Mouse (Mus musculus): ENCODE measurements around the gene Tubb5. TPM values are rescaled to one million over a fixed set of nuclear protein-coding genes. Genes with fewer than 3 reads are reported as not detected.

Gene Tubb5
- total RNA-seq, 2 experiments from 2014 or later: 442 to 465 TPM

DNA sequence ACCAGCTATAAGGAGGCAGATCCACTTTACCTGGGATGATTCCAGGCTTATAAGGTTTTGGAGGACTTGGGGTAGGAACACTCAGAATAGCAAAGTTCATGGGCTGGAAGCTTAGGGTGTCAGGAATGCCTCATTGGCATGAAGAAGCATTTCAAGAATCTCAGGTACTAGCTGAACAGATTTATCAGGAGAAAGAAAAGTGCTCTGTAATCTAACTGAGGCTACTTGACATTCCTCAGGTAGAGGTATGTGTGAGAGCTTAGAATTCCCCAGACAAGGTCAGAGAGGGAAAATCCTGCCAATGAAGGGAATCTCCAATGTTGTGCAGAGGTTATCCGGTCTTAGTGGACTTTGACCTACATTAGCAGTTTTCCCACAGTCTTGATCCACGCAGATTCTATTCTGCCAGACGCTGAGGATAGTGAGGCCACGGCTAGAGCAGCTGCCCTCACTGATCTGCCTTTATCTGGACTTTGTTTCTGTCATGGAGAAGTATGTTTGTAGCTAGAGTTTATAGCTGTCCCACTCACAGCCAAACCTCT, 34.2 kb downstream of the Tubb5 start:
- no peak for DNase-seq (ENCODE audit: low spot score in 2 of 2)

DNA sequence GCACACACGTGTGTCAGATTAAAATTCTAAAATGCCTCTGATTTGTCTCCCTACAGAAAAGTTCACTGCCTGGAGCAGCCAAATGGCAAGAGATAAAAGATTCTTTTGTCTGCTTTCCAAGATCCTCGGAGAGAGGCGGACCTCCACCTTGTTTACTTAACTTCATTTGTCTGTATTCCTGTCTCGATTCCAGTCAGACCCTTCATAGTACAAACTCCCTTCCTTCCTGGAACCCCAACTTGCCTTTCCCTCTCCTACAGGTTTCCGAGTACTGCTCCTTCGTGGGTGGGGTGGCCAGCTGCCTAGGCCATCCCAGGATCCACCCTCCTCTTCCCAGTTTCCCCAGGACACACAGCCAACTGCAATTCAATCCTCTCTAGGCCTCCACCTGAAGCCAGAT, 35.1 kb downstream of the Tubb5 start:
- no peak for DNase-seq (ENCODE audit: low spot score in 2 of 2)

DNA sequence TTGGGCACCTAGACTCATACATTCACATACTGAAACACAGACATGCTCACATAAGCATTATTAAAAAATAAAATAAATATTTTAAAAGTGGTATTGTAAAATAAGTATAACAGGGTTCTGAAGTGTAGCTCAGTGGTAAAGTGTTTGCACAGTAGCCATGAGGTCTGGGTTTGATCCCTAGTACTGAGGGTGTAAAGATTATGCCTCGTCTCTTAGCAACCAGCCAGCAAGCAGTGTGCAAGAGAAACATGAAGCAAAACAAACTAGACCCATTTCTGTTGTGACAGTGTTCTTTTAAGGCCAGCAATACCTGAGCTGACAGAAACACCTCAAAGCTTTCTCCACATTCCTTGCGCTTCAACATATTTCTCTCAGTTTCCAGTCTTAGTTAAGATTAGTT, 37.2 kb downstream of the Tubb5 start:
- DNase-seq (ENCODE audit: low spot score in 2 of 2): no peak

DNA sequence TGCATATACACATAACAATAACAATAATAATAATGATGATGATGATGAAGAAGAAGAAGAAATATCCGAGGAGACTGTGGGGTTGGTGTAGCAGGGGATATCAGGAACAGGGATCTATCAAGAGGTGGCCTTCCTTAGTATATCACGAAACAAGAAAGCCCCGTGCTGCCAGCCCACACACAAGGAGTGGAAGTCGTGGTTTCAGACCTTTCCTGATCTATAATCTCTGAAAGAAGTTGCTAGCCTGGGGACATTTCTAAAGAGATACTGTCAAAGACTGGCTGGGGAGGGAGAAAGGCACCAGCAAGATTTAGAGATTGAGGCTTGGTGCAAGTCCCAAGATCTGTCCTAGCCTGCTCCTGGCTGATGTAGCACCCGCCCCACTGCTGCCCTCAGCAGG, 41.3 kb downstream of the Tubb5 start:
- DNase-seq (ENCODE audit: low spot score in 2 of 2): no peak

DNA sequence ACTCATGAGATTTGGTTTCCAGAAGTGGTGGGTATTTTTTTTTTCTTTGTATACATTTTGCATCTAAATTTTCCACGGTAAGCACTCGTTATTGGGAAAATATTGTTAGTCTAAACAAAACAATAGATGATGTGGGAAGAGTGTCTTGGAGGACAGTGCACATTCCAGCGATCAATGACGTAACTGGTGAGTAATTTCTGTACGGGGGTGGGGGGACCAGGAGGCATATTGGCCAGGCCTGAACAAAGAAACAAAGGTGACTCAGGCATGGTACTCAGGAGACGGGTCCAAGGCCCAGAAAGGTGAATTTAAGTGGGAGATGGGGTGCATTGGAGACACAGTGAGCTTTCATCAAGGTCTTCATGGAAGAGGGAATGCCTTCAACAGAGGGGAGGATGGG, 42.5 kb downstream of the Tubb5 start:
- DNase-seq (ENCODE audit: low spot score in 2 of 2): no peak

DNA sequence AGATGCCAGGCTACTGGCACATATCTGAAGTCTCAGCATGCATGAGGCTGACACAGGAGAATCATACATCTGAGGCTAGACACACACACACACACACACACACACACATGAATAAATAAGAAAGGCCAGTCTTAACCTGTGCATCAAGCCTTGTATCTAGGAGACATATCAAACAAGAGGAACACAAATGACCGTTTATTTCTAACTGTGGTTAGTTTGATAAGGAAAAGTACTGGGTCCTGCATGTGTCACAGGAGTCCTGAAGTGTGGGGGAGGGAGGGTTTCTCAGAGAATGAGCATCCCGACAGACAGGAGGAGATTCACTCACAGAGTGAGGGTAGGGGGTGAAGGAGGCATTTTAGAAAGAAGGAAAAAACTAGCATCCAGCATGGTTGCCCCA, 43.0 kb downstream of the Tubb5 start:
- DNase-seq (ENCODE audit: low spot score in 2 of 2): no peak

DNA sequence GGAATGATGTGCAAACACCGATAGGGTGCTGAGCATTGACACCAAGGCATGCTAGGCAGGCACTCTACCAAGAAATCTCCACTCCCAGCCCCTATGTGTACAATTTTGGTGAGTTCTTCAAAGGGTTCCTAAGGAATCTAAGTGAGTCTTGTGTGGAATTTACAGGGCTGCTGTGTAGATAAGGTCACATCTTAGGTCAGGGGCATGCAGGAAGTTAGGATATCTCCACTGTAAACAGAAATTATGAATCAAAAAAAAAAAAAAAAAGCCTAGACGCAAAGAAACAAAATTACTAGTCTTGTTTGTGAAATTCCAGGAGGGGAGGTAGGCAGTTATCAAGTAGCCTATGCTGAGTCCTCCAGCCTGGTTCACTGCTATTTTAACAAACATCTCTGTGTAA, 45.3 kb downstream of the Tubb5 start:
- DNase-seq (ENCODE audit: low spot score in 2 of 2): no peak

DNA sequence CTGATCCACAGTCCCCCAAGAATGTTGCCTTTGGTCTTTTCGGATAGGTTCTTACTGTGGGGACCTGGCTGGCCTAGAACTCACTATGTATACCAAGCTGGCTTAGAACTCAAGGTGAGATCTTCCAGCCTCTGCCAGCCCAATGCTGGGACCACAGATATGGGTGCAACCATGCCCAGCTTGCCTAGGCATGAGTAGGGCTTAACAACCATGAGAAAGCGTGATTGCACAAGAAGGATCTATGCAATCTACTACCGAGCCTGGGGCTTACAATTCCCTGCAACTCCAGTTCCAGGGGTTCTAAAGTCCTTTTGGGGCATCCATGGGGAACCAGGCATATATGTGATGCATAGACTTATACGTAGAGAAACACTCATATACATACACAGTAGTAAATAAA, 47.2 kb downstream of the Tubb5 start:
- DNase-seq (ENCODE audit: low spot score in 2 of 2): no peak

DNA sequence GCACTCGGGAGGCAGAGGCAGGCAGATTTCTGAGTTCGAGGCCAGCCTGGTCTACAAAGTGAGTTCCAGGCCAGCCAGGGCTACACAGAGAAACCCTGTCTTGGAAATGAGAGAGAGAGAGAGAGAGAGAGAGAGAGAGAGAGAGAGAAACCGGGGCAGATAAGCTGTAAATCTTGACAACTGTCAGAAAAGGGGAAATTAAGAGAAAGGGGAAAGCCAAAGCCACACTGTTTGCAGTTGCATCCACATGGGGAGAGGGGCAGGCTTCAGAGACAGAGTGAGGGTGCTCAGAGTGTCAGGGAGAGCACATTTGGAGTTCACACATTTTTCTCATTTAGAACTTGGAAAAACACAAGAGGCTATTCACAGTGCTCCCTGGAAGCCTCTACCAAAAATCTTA, 50.1 kb downstream of the Tubb5 start:
- DNase-seq (ENCODE audit: low spot score in 2 of 2): no peak

DNA sequence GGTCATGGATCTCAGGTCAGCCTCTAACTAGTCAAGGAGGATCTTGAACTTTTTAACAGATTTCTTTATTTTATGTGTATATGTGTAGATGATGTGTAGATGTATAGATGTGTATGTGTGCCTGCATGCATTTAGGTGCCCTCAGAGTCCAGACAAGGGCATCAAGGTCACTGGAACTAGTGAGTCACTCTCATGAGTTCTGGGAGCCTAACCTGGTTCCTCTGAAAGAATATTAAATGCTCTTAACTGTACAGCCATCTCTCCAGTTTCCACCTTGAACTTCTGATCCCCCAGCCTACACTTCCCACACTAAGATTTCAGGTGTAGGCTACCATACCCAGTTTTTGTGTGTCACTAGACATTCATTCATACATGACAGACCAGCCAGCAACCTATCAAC, 50.6 kb downstream of the Tubb5 start:
- no peak for DNase-seq (ENCODE audit: low spot score in 2 of 2)

DNA sequence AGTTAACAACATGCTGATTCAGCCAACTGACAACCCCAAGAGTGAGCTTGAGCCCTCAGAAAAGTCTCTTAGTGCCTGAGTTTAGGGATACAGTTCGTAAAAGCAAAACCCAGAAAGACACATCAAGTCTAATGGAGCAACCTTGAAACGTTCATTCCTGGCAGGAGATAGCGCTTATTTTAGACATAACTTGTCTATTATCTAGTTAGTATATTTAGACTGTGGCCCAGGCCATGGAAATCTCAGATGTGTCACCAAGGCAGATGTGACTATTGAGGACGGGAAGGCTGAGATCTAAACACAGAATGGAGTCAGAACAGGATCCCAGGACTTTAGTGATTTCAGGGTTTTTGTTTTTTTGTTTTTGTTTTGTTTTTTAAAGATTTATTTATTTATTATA, 53.0 kb downstream of the Tubb5 start:
- DNase-seq (ENCODE audit: low spot score in 2 of 2): no peak

DNA sequence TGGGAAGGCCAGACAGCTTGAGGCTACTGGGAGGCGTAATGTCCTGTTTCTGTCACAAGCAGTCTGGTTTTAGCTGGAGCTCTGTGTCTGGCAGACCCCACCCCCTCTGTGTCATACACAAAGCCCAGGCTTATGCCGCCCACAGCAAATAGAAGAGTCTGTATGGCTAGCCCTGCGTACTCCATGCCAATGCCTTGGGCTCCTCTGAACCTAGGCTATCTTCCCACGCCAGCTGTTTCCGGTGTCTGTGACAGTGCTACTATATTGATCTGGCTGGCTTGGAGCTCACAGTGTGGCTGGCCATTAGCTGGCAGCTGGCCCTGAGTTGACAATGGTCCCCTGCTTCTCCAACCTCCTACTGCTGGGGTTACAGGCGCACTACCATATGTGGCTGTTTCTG, 54.2 kb downstream of the Tubb5 start:
- DNase-seq (ENCODE audit: low spot score in 2 of 2): no peak

Small RNA genes lying within 50 kb of the gene (microRNA-seq; reads per million reads assigned to microRNA genes)
- 0 to 0.42 reads per million in 2 experiments for gene Gm28033

Other genes with a start within 250 kb of the Tubb5 start
- gene Sfta2, start 236.8 kb downstream of the Tubb5 start, total RNA-seq (2021): not detected
- not detected for gene Gm9573, start 211.7 kb downstream of the Tubb5 start, total RNA-seq (2021)
- not detected for gene Mucl3, start 194.6 kb downstream of the Tubb5 start, total RNA-seq (2021)
- gene Vars2, start 170.7 kb downstream of the Tubb5 start, total RNA-seq (2021): 10 to 100 TPM; 34.3 to 35.1 TPM
- 10 to 100 TPM; 26.7 to 37.5 TPM for gene Gtf2h4, start 164.6 kb downstream of the Tubb5 start, total RNA-seq (2021)
- gene Ddr1, start 133.7 kb downstream of the Tubb5 start, total RNA-seq (2021): 10 to 100 TPM; 49.0 to 51.5 TPM
- 10 to 100 TPM; 16.0 to 21.3 TPM for gene Ier3, start 16.6 kb downstream of the Tubb5 start, total RNA-seq (2021)
- 100 to 1,000 TPM; 127 to 158 TPM for gene Flot1, start 15.1 kb downstream of the Tubb5 start, total RNA-seq (2021)
- gene Mdc1, start 3.2 kb upstream of the Tubb5 start, total RNA-seq (2021): 10 to 100 TPM; 17.6 to 17.7 TPM
- 1 to 10 TPM; 2.0 to 2.6 TPM for gene Nrm, start 23.0 kb upstream of the Tubb5 start, total RNA-seq (2021)
- 1 to 10 TPM; 8.9 to 9.1 TPM for gene Ppp1r18, start 27.3 kb upstream of the Tubb5 start, total RNA-seq (2021)
- 10 to 100 TPM; 30.6 to 32.3 TPM for gene Dhx16, start 41.5 kb upstream of the Tubb5 start, total RNA-seq (2021)
- 10 to 100 TPM; 56.4 to 57.5 TPM for gene 2310061I04Rik, start 59.1 kb upstream of the Tubb5 start, total RNA-seq (2021)
- 10 to 100 TPM; 53.6 to 56.3 TPM for gene Atat1, start 71.8 kb upstream of the Tubb5 start, total RNA-seq (2021)
- gene Mrps18b, start 78.1 kb upstream of the Tubb5 start, total RNA-seq (2021): 10 to 100 TPM; 39.9 to 41.3 TPM
- 10 to 100 TPM; 62.9 to 63.7 TPM for gene Ppp1r10, start 78.1 kb upstream of the Tubb5 start, total RNA-seq (2021)
- 10 to 100 TPM; 69.4 to 71.6 TPM for gene Abcf1, start 131.5 kb upstream of the Tubb5 start, total RNA-seq (2021)
- gene Gnl1, start 141.5 kb upstream of the Tubb5 start, total RNA-seq (2021): 100 to 1,000 TPM; 195 to 197 TPM
- 10 to 100 TPM; 36.6 to 37.5 TPM for gene Prr3, start 141.9 kb upstream of the Tubb5 start, total RNA-seq (2021)
- gene H2-T24, start 182.3 kb upstream of the Tubb5 start, total RNA-seq (2021): 1 to 10 TPM; 1.5 to 2.2 TPM
- gene H2-T23, start 194.5 kb upstream of the Tubb5 start, total RNA-seq (2021): 10 to 100 TPM; 15.6 to 19.9 TPM
- 10 to 100 TPM; 18.5 to 20.8 TPM for gene H2-T22, start 204.4 kb upstream of the Tubb5 start, total RNA-seq (2021)
- not detected for gene Gm6034, start 204.7 kb upstream of the Tubb5 start, total RNA-seq (2021)
- gene Gm11127, start 220.1 kb upstream of the Tubb5 start, total RNA-seq (2021): 1 to 10 TPM; 1.4 TPM